Mouse (Mus musculus) small intestine, adult 2 months (tissue): Measurements from ENCODE around the gene Kif16b.

ENCODE experiments used
- CTCF ChIP-seq: fragments of 200-500 bp; IDR thresholded peaks from 2 replicates; pipeline ENCODE4 v1.5.1; 2012; ENCODE audit warnings: low read depth, mild to moderate bottlenecking, control low read depth, inconsistent platforms, low read length, moderate library complexity, mixed read lengths; ENCODE audit not compliant: insufficient replicate concordance, insufficient read length; ENCODE audit errors: extremely low read depth
- POLR2A ChIP-seq: fragments of 200-500 bp; IDR thresholded peaks from 2 replicates; pipeline ENCODE4 v1.6.1; 2012; ENCODE audit warnings: low read depth, mild to moderate bottlenecking, control low read depth, inconsistent platforms, low read length, moderate library complexity

GRCm38 (mm10) chr2:142881177-142881576, 20.2 kb downstream of the Kif16b start:
- no peak for TF ChIP-seq CTCF
- no peak for TF ChIP-seq POLR2A
